Mouse (Mus musculus): ENCODE measurements at regions not wholly inside any gene's neighbourhood (a gene's known extent, or its start where the extent isn't known, plus 50 kb on each side); places are given as distances from the start of the nearest gene placed in this dataset.
"Not testable (repeated sequence)": the region's sequence is repeated elsewhere in the genome, so short reads cannot be mapped to it uniquely, and the experiment has no call there.

- no peak overlapping the region for H3K9ac ChIP-seq (ENCODE audit: insufficient read depth, low read depth, low read length, poor library complexity, severe bottlenecking)
- H3K4me3 ChIP-seq (ENCODE audit: insufficient read depth in 1 of 2, low read depth in 1 of 2, low read length in 2 of 2, poor library complexity in 1 of 2, severe bottlenecking in 1 of 2), result no peak overlapping the region
- no peak for DNase-seq (ENCODE audit: low read depth, low spot score)
- no peak overlapping the region for H3K27ac ChIP-seq (ENCODE audit: insufficient read depth, low read depth, low read length, poor library complexity, severe bottlenecking)
- in situ Hi-C loops (cut with MboI; ENCODE audit: low sequenced_read_pairs in 2 of 2, unreplicated experiment in 2 of 2), result no loop called here
- no peaks in the 10 kb centered on the region for H3K4me1 ChIP-seq (ENCODE audit: control insufficient read depth in 2 of 2, insufficient read depth in 2 of 2, low read length in 2 of 2, poor library complexity in 1 of 2)
- H3K9me3 ChIP-seq (ENCODE audit: control insufficient read depth, insufficient read depth, low read depth, low read length), result no peaks in the 10 kb centered on the region
- TF ChIP-seq ZNF384 (IDR thresholded peaks at IDR 0.05; ENCODE audit: low read depth, low read length), result no peak
- no peak for TF ChIP-seq MAFK (IDR thresholded peaks at IDR 0.05; ENCODE audit: insufficient read depth, low read depth, low read length)
- no peak for TF ChIP-seq HCFC1 (IDR thresholded peaks at IDR 0.05; ENCODE audit: borderline replicate concordance, insufficient read depth, low read length)
- TF ChIP-seq CHD2 (IDR thresholded peaks at IDR 0.05; ENCODE audit: low read depth, low read length), result no peak
- TF ChIP-seq ZC3H11A (IDR thresholded peaks at IDR 0.05; ENCODE audit: borderline replicate concordance, low read depth, low read length), result no peak
- H3K36me3 ChIP-seq (ENCODE audit: control insufficient read depth, insufficient read depth, low read length, poor library complexity, severe bottlenecking), result no peaks in the 10 kb centered on the region
Observed at GRCm38 (mm10) chr10:11787240-11787639, 444.0 kb downstream of the Epm2a start.

GRCm38 (mm10) chr10:11799510-11799909, 456.3 kb downstream of the Epm2a start:
- Histone ChIP-seq H3K9ac (ENCODE audit: insufficient read depth, low read depth, low read length, poor library complexity, severe bottlenecking) (no peak overlapping the region), H3K36me3 (ENCODE audit: control insufficient read depth, insufficient read depth, low read length, poor library complexity, severe bottlenecking) (no peaks in the 10 kb centered on the region; the same call in 1 of the 2 replicates), H3K27ac (ENCODE audit: insufficient read depth, low read depth, low read length, poor library complexity, severe bottlenecking) (no peak overlapping the region), H3K9me3 (ENCODE audit: control insufficient read depth, insufficient read depth, low read depth, low read length) (peaks cover 5% of the 10 kb centered on the region), H3K4me1 (ENCODE audit: control insufficient read depth in 2 of 2, insufficient read depth in 2 of 2, low read length in 2 of 2, poor library complexity in 1 of 2) (0 out of 4 replicates have a peak, but pooled peaks cover 0 to 5% of the 10 kb centered on the region in 2 experiments), H3K4me3 (ENCODE audit: insufficient read depth in 1 of 2, low read depth in 1 of 2, low read length in 2 of 2, poor library complexity in 1 of 2, severe bottlenecking in 1 of 2) (no peak overlapping the region)
- in situ Hi-C loops (cut with MboI; ENCODE audit: low sequenced_read_pairs in 2 of 2, unreplicated experiment in 2 of 2), result no loop called here
- no peak for DNase-seq (ENCODE audit: low read depth, low spot score)
- TF ChIP-seq CHD2 (IDR thresholded peaks at IDR 0.05; ENCODE audit: low read depth, low read length) (no peak), HCFC1 (IDR thresholded peaks at IDR 0.05; ENCODE audit: borderline replicate concordance, insufficient read depth, low read length) (no peak), ZC3H11A (IDR thresholded peaks at IDR 0.05; ENCODE audit: borderline replicate concordance, low read depth, low read length) (no peak), MAFK (IDR thresholded peaks at IDR 0.05; ENCODE audit: insufficient read depth, low read depth, low read length) (no peak), ZNF384 (IDR thresholded peaks at IDR 0.05; ENCODE audit: low read depth, low read length) (no peak)

GRCm38 (mm10) chr10:11801372-11802230, 458.4 kb downstream of the Epm2a start:
- peak overlapping the region; percentile 98 for H3K27ac ChIP-seq (ENCODE audit: insufficient read depth, low read depth, low read length, poor library complexity, severe bottlenecking)
- DNase-seq (ENCODE audit: low read depth, low spot score), result peak; percentile 47
- H3K9me3 ChIP-seq (ENCODE audit: control insufficient read depth, insufficient read depth, low read depth, low read length); in situ Hi-C loops (cut with MboI; ENCODE audit: low sequenced_read_pairs in 2 of 2, unreplicated experiment in 2 of 2); H3K4me1 ChIP-seq (ENCODE audit: control insufficient read depth in 2 of 2, insufficient read depth in 2 of 2, low read length in 2 of 2, poor library complexity in 1 of 2); H3K36me3 ChIP-seq (ENCODE audit: control insufficient read depth, insufficient read depth, low read length, poor library complexity, severe bottlenecking); H3K4me3 ChIP-seq (ENCODE audit: insufficient read depth in 1 of 2, low read depth in 1 of 2, low read length in 2 of 2, poor library complexity in 1 of 2, severe bottlenecking in 1 of 2); H3K9ac ChIP-seq (ENCODE audit: insufficient read depth, low read depth, low read length, poor library complexity, severe bottlenecking): not testable (repeated sequence)

GRCm38 (mm10) chr10:11809255-11809654, 466.1 kb downstream of the Epm2a start:
- no peaks in the 10 kb centered on the region for H3K9me3 ChIP-seq (ENCODE audit: control insufficient read depth, insufficient read depth, low read depth, low read length)
- no peak overlapping the region for H3K4me3 ChIP-seq (ENCODE audit: insufficient read depth in 1 of 2, low read depth in 1 of 2, low read length in 2 of 2, poor library complexity in 1 of 2, severe bottlenecking in 1 of 2)
- H3K9ac ChIP-seq (ENCODE audit: insufficient read depth, low read depth, low read length, poor library complexity, severe bottlenecking), result no peak overlapping the region
- no peak for DNase-seq (ENCODE audit: low read depth, low spot score)
- TF ChIP-seq HCFC1 (IDR thresholded peaks at IDR 0.05; ENCODE audit: borderline replicate concordance, insufficient read depth, low read length) (no peak), CHD2 (IDR thresholded peaks at IDR 0.05; ENCODE audit: low read depth, low read length) (no peak), ZC3H11A (IDR thresholded peaks at IDR 0.05; ENCODE audit: borderline replicate concordance, low read depth, low read length) (no peak), ZNF384 (IDR thresholded peaks at IDR 0.05; ENCODE audit: low read depth, low read length) (no peak), MAFK (IDR thresholded peaks at IDR 0.05; ENCODE audit: insufficient read depth, low read depth, low read length) (no peak)
- H3K4me1 ChIP-seq (ENCODE audit: control insufficient read depth in 2 of 2, insufficient read depth in 2 of 2, low read length in 2 of 2, poor library complexity in 1 of 2), result no peaks in the 10 kb centered on the region
- no peaks in the 10 kb centered on the region for H3K36me3 ChIP-seq (ENCODE audit: control insufficient read depth, insufficient read depth, low read length, poor library complexity, severe bottlenecking)
- in situ Hi-C loops (cut with MboI; ENCODE audit: low sequenced_read_pairs in 2 of 2, unreplicated experiment in 2 of 2), result no loop called here
- no peak overlapping the region for H3K27ac ChIP-seq (ENCODE audit: insufficient read depth, low read depth, low read length, poor library complexity, severe bottlenecking)

All from ES-E14 (cell line).